Mouse (Mus musculus) CH12.LX (cell line): Measurements from ENCODE around the gene Klf15. TPM values are rescaled to one million over a fixed set of nuclear protein-coding genes. Genes with fewer than 3 reads are reported as not detected.

Experiments used
- DNase-seq: peaks from one replicate; pipeline ENCODE4 v3.0.0-alpha.2; 2013; ENCODE audit errors: extremely low read depth
- H3K27ac ChIP-seq: 2 replicates; pipeline ENCODE4 v1.5.1; 2012; ENCODE audit warnings: low read depth, mild to moderate bottlenecking, control low read depth, moderate library complexity; ENCODE audit not compliant: insufficient read depth
- H3K27me3 ChIP-seq: replicated peaks from 2 replicates; pipeline ENCODE3; 2012; ENCODE audit warnings: inconsistent platforms
- H3K36me3 ChIP-seq, 2 experiments: replicated peaks in 1 of 2; 2 replicates each; pipeline versions ENCODE3 to v1.6.1; 2012; ENCODE audit warnings: inconsistent platforms in 1 of 2, low read length in 1 of 2, mild to moderate bottlenecking in 1 of 2, mixed read lengths in 1 of 2, moderate library complexity in 1 of 2; ENCODE audit not compliant: control insufficient read depth in 1 of 2, insufficient read depth in 1 of 2
- H3K4me1 ChIP-seq, 2 experiments: 2 replicates each; pipeline ENCODE4 v1.6.1; 2012; ENCODE audit warnings: inconsistent platforms in 1 of 2, moderate library complexity in 1 of 2; ENCODE audit not compliant: insufficient read depth in 2 of 2, control insufficient read depth in 1 of 2
- H3K4me2 ChIP-seq: 2 replicates; pipeline ENCODE4 v1.6.1; 2012; ENCODE audit warnings: low read depth, mild to moderate bottlenecking, control low read depth; ENCODE audit not compliant: poor library complexity, insufficient read depth, severe bottlenecking
- H3K4me3 ChIP-seq, 3 experiments: fragments of 150-350 bp in 1 of 3; sonication (generic) in 1 of 3; replicated peaks in 1 of 3; 2 replicates each; pipeline versions ENCODE3 to v1.5.1; 2011 to 2012; ENCODE audit warnings: low read depth in 2 of 3, low read length in 2 of 3, mild to moderate bottlenecking in 2 of 3, moderate library complexity in 2 of 3, control low read depth in 1 of 3, improper control_type of control experiment in 1 of 3, inconsistent platforms in 1 of 3, mixed read lengths in 1 of 3; ENCODE audit not compliant: poor library complexity in 1 of 3
- H3K79me2 ChIP-seq: replicated peaks from 2 replicates; pipeline ENCODE4 v1.6.1; 2012; ENCODE audit warnings: mild to moderate bottlenecking, moderate library complexity; ENCODE audit not compliant: control insufficient read depth, poor library complexity, insufficient read depth, severe bottlenecking; ENCODE audit errors: extremely low read depth
- H3K9ac ChIP-seq: 2 replicates; pipeline ENCODE4 v1.6.1; 2012; ENCODE audit warnings: low read depth, mild to moderate bottlenecking, control low read depth, moderate library complexity; ENCODE audit not compliant: insufficient read depth
- H3K9me3 ChIP-seq: replicated peaks from 2 replicates; pipeline ENCODE3; 2012; ENCODE audit warnings: low read length, inconsistent platforms, mixed read lengths
- CHD2 ChIP-seq: IDR thresholded peaks from 2 replicates; pipeline ENCODE4 v1.6.1; 2011; ENCODE audit warnings: low read length, improper control_type of control experiment
- CTCF ChIP-seq, 2 experiments: IDR thresholded peaks in 1 of 2; conservative IDR thresholded peaks in 1 of 2; 2 replicates each; pipeline ENCODE4 v1.5.1; 2011 to 2012; ENCODE audit warnings: low read depth in 2 of 2, low read length in 2 of 2, improper control_type of control experiment in 1 of 2, inconsistent platforms in 1 of 2, mild to moderate bottlenecking in 1 of 2, moderate library complexity in 1 of 2
- EP300 ChIP-seq: IDR thresholded peaks from 2 replicates; pipeline ENCODE4 v1.6.1; 2011; ENCODE audit warnings: low read length, improper control_type of control experiment
- GABPA ChIP-seq: IDR thresholded peaks from 2 replicates; pipeline ENCODE4 v1.6.1; 2012; ENCODE audit warnings: low read depth, low read length, improper control_type of control experiment, inconsistent platforms; ENCODE audit not compliant: insufficient replicate concordance
- IRF4 ChIP-seq: IDR thresholded peaks from 2 replicates; pipeline ENCODE4 v1.6.1; 2014; ENCODE audit warnings: low read depth, mild to moderate bottlenecking, inconsistent platforms, low read length, improper control_type of control experiment
- JUND ChIP-seq: conservative IDR thresholded peaks from 2 replicates; pipeline ENCODE4 v1.6.1; 2011; ENCODE audit warnings: low read depth, low read length, improper control_type of control experiment
- KAT2A ChIP-seq: IDR thresholded peaks from 2 replicates; pipeline ENCODE4 v1.6.1; 2012; ENCODE audit warnings: low read length, improper control_type of control experiment, inconsistent platforms; ENCODE audit not compliant: insufficient replicate concordance
- MAFK ChIP-seq: IDR thresholded peaks from 2 replicates; pipeline ENCODE4 v1.6.1; 2011; ENCODE audit warnings: low read length, improper control_type of control experiment; ENCODE audit not compliant: insufficient replicate concordance
- MAX ChIP-seq: IDR thresholded peaks from 2 replicates; pipeline ENCODE4 v1.6.1; 2011; ENCODE audit warnings: low read length, improper control_type of control experiment
- MEF2A ChIP-seq: IDR thresholded peaks from 2 replicates; pipeline ENCODE4 v1.6.1; 2014; ENCODE audit warnings: low read depth, mild to moderate bottlenecking, inconsistent platforms, low read length, improper control_type of control experiment, borderline replicate concordance
- MXI1 ChIP-seq: IDR thresholded peaks from 2 replicates; pipeline ENCODE4 v1.6.1; 2011; ENCODE audit warnings: mild to moderate bottlenecking, low read depth, low read length, improper control_type of control experiment
- NELFE ChIP-seq: IDR thresholded peaks from 2 replicates; pipeline ENCODE4 v1.6.1; 2011; ENCODE audit warnings: low read depth, low read length, improper control_type of control experiment
- NRF1 ChIP-seq: IDR thresholded peaks from 2 replicates; pipeline ENCODE4 v1.6.1; 2014; ENCODE audit warnings: low read depth, mild to moderate bottlenecking, inconsistent platforms, low read length, improper control_type of control experiment, moderate library complexity
- PAX5 ChIP-seq: IDR thresholded peaks from 2 replicates; pipeline ENCODE4 v1.6.1; 2012; ENCODE audit warnings: low read length, inconsistent platforms, mixed read lengths
- POLR2A ChIP-seq: IDR thresholded peaks from 2 replicates; pipeline ENCODE4 v1.6.1; 2011; ENCODE audit warnings: low read depth, mild to moderate bottlenecking, improper control_type of control experiment, low read length
- POLR2AphosphoS2 ChIP-seq: IDR thresholded peaks from 2 replicates; pipeline ENCODE4 v1.6.1; 2011; ENCODE audit warnings: low read depth, low read length, improper control_type of control experiment
- RAD21 ChIP-seq: IDR thresholded peaks from 2 replicates; pipeline ENCODE4 v1.6.1; 2011; ENCODE audit warnings: low read depth, mild to moderate bottlenecking, low read length, improper control_type of control experiment, moderate library complexity
- RCOR1 ChIP-seq: conservative IDR thresholded peaks from 2 replicates; pipeline ENCODE4 v1.6.1; 2012; ENCODE audit warnings: low read depth, mild to moderate bottlenecking, inconsistent platforms, low read length, improper control_type of control experiment
- SIN3A ChIP-seq: IDR thresholded peaks from 2 replicates; pipeline ENCODE4 v1.6.1; 2012; ENCODE audit warnings: low read length, improper control_type of control experiment, inconsistent platforms
- SMC3 ChIP-seq: IDR thresholded peaks from 2 replicates; pipeline ENCODE4 v1.6.1; 2011; ENCODE audit warnings: low read depth, low read length, improper control_type of control experiment
- TCF12 ChIP-seq: IDR thresholded peaks from 2 replicates; pipeline ENCODE4 v1.6.1; 2014; ENCODE audit warnings: low read depth, mild to moderate bottlenecking, inconsistent platforms, low read length, improper control_type of control experiment
- UBTF ChIP-seq: IDR thresholded peaks from 2 replicates; pipeline ENCODE4 v1.6.1; 2012; ENCODE audit warnings: low read depth, mild to moderate bottlenecking, inconsistent platforms, low read length, improper control_type of control experiment, moderate library complexity
- USF1 ChIP-seq: IDR thresholded peaks from 2 replicates; pipeline ENCODE4 v1.6.1; 2014; ENCODE audit warnings: low read depth, mild to moderate bottlenecking, inconsistent platforms, low read length, improper control_type of control experiment
- USF2 ChIP-seq: conservative IDR thresholded peaks from 2 replicates; pipeline ENCODE4 v1.6.1; 2011; ENCODE audit warnings: low read depth, low read length, improper control_type of control experiment
- ZC3H11A ChIP-seq: IDR thresholded peaks from 2 replicates; pipeline ENCODE4 v1.6.1; 2012; ENCODE audit warnings: low read depth, mild to moderate bottlenecking, inconsistent platforms, low read length, improper control_type of control experiment
- ZKSCAN1 ChIP-seq: IDR thresholded peaks from 2 replicates; pipeline ENCODE4 v1.6.1; 2012; ENCODE audit warnings: low read depth, inconsistent platforms, low read length, improper control_type of control experiment, borderline replicate concordance
- ZMIZ1 ChIP-seq: IDR thresholded peaks from 2 replicates; pipeline ENCODE4 v1.6.1; 2012; ENCODE audit warnings: low read depth, mild to moderate bottlenecking, inconsistent platforms, low read length, improper control_type of control experiment
- ZNF384 ChIP-seq: IDR thresholded peaks from 2 replicates; pipeline ENCODE4 v1.6.1; 2012; ENCODE audit warnings: low read depth, low read length, improper control_type of control experiment, inconsistent platforms
- dilution Hi-C: fragments of 300-500 bp; cut with MboI; formaldehyde crosslinking; loops from 2 replicates; pipeline ENCODE4 v1.14.3; 2020; ENCODE audit warnings: low sequenced_read_pairs; ENCODE audit not compliant: extremely low pct_unique_long_range_greater_than_20kb, extremely low pct_ligation_motif_present
- in situ Hi-C: fragments of 300-500 bp; cut with MboI; formaldehyde crosslinking; loops from 3 replicates; pipeline ENCODE4 v1.14.3; 2019; ENCODE audit warnings: low sequenced_read_pairs, low pct_ligation_motif_present, low pct_unique_long_range_greater_than_20kb, mixed read lengths
- polyA plus RNA-seq: library from polyadenylated mRNA; unstranded; fragments of >175 nt; gene quantifications from 2 replicates; pipeline ENCODE4 v1.2.1, GENCODE M21; 2012; ENCODE audit warnings: low read depth; ENCODE audit not compliant: insufficient read length
- total RNA-seq, 2 experiments: library from RNA; depleted of rRNA; stranded (reverse); fragments of 300-350 nt in 1 of 2; fragments of >200 nt in 1 of 2; gene quantifications; 2 replicates each; pipeline ENCODE4 v1.2.3; 2012 to 2014

Klf15 gene
- total and polyA plus RNA-seq, 3 experiments: not detected

- peaks cover 2% of the 10 kb centered on the region for H3K9me3 ChIP-seq
- no peak overlapping the region for H3K4me3 ChIP-seq
- dilution Hi-C loops: no loop called here
- peak; percentile 51 for DNase-seq
- no peak overlapping the region for H3K27ac ChIP-seq
- TF ChIP-seq NELFE: no peak
- TF ChIP-seq POLR2A: no peak
- no peak for TF ChIP-seq MAX
- TF ChIP-seq SMC3: peak; percentile 76
- no peak for TF ChIP-seq CHD2
- no peak for TF ChIP-seq POLR2AphosphoS2
- no peak for TF ChIP-seq UBTF
- TF ChIP-seq CTCF (conservative IDR thresholded peaks at IDR 0.05 in 1 of 2, IDR thresholded peaks at IDR 0.05 in 1 of 2; ENCODE audit: low read depth in 2 of 2, low read length in 2 of 2): peak; percentile 48 to 84; a peak in 3 of 4 replicates
- TF ChIP-seq RAD21: peak; percentile 77
- no peak for TF ChIP-seq KAT2A
- TF ChIP-seq MEF2A: no peak
- in situ Hi-C loops: no loop called here
- H3K9ac ChIP-seq: no peak overlapping the region
- H3K79me2 ChIP-seq: no peaks in the 10 kb centered on the region
- no peak overlapping the region for H3K4me2 ChIP-seq
- peaks cover 54% of the 10 kb centered on the region for H3K27me3 ChIP-seq
- H3K4me1 ChIP-seq: no peaks in the 10 kb centered on the region
- H3K36me3 ChIP-seq: no peaks in the 10 kb centered on the region
Observed at GRCm38 (mm10) chr6:90514883-90515405, 52.6 kb downstream of the Klf15 start.

GRCm38 (mm10) chr6:90518892-90519291 lies 56.5 kb downstream of the Klf15 start:
- H3K27me3 ChIP-seq: peaks cover 56% of the 10 kb centered on the region
- H3K9ac ChIP-seq: no peak overlapping the region
- H3K4me2 ChIP-seq: no peak overlapping the region
- no peaks in the 10 kb centered on the region for H3K36me3 ChIP-seq
- H3K9me3 ChIP-seq: peaks cover 2% of the 10 kb centered on the region
- H3K27ac ChIP-seq: no peak overlapping the region
- H3K4me3 ChIP-seq: no peak overlapping the region
- TF ChIP-seq GABPA (no peak), UBTF (no peak), USF1 (no peak), CTCF (conservative IDR thresholded peaks at IDR 0.05 in 1 of 2, IDR thresholded peaks at IDR 0.05 in 1 of 2; ENCODE audit: low read depth in 2 of 2, low read length in 2 of 2) (no peak)
- no peaks in the 10 kb centered on the region for H3K4me1 ChIP-seq
- DNase-seq: no peak
- no peaks in the 10 kb centered on the region for H3K79me2 ChIP-seq
- dilution Hi-C loops: no loop called here
- in situ Hi-C loops: no loop called here

- no peaks in the 10 kb centered on the region for H3K4me1 ChIP-seq
- in situ Hi-C loops: no loop called here
- H3K36me3 ChIP-seq: no peaks in the 10 kb centered on the region
- H3K9ac ChIP-seq: no peak overlapping the region
- dilution Hi-C loops: no loop called here
- no peaks in the 10 kb centered on the region for H3K79me2 ChIP-seq
- peaks cover 56% of the 10 kb centered on the region for H3K27me3 ChIP-seq
- H3K4me2 ChIP-seq: no peak overlapping the region
- no peak overlapping the region for H3K27ac ChIP-seq
- no peak overlapping the region for H3K4me3 ChIP-seq
- no peak for DNase-seq
- peaks cover 2% of the 10 kb centered on the region for H3K9me3 ChIP-seq
- TF ChIP-seq SIN3A: no peak
- TF ChIP-seq TCF12: no peak
- TF ChIP-seq NRF1: no peak
- TF ChIP-seq KAT2A: no peak
- TF ChIP-seq MAFK: no peak
- no peak for TF ChIP-seq ZC3H11A
- no peak for TF ChIP-seq CHD2
- no peak for TF ChIP-seq EP300
- no peak for TF ChIP-seq RCOR1
- no peak for TF ChIP-seq USF2
- TF ChIP-seq ZMIZ1: no peak
- no peak for TF ChIP-seq POLR2AphosphoS2
- TF ChIP-seq IRF4: no peak
- no peak for TF ChIP-seq JUND
- TF ChIP-seq ZKSCAN1: no peak
- TF ChIP-seq ZNF384: no peak
- TF ChIP-seq PAX5: no peak
- no peak for TF ChIP-seq MXI1
Observed at GRCm38 (mm10) chr6:90519375-90519774, 57.0 kb downstream of the Klf15 start.
